Mouse (Mus musculus) lung, adult 2 months (tissue): ENCODE data around the gene Fam213a. TPM values are rescaled to one million over a fixed set of nuclear protein-coding genes. Genes with fewer than 3 reads are reported as not detected.

Experiments used
- DNase-seq: peaks from one replicate; pipeline ENCODE4 v3.0.0; 2022
- H3K4me1 ChIP-seq: fragments of 200-500 bp; 2 replicates; pipeline ENCODE4 v1.6.1; 2011; ENCODE audit warnings: low read length; ENCODE audit not compliant: control insufficient read depth, insufficient read depth
- H3K4me3 ChIP-seq: fragments of 200-500 bp; replicated peaks from 2 replicates; pipeline ENCODE3; 2011; ENCODE audit warnings: low read depth, mild to moderate bottlenecking, control low read depth, low read length; ENCODE audit errors: extremely low read depth
- CTCF ChIP-seq: fragments of 200-500 bp; IDR thresholded peaks from 2 replicates; pipeline ENCODE4 v1.5.1; 2011; ENCODE audit warnings: mild to moderate bottlenecking, low read length, control low read depth; ENCODE audit not compliant: insufficient read depth
- POLR2A ChIP-seq: fragments of 200-500 bp; IDR thresholded peaks from 2 replicates; pipeline ENCODE4 v1.6.1; 2011; ENCODE audit warnings: low read depth, mild to moderate bottlenecking, control low read depth, low read length, borderline replicate concordance; ENCODE audit errors: extremely low read depth
- WGBS: fragments of 180-500 bp; shearing (Covaris S2); methylation state at CpG from one replicate; pipeline ENCODE4 v1.1.7; 2018; 5-methylcytosine and 5-hydroxymethylcytosine counted together
- polyA plus RNA-seq: library from polyadenylated mRNA; depleted of rRNA; stranded (reverse); fragments of >200 nt; gene quantifications from 2 replicates; pipeline ENCODE4 v1.2.3, GENCODE M21; 2012

Fam213a gene
- polyA plus RNA-seq, 1 experiment, result 12.8 TPM

GRCm38 (mm10) chr14:40965507-40966356 is 47.9 kb downstream of the Fam213a start:
- TF ChIP-seq CTCF, result no peak
- TF ChIP-seq POLR2A, result no peak
- WGBS, result under 1% methylated on average over 15 of the region's 15 CpGs

GRCm38 (mm10) chr14:40964881-40965280 is 48.7 kb downstream of the Fam213a start:
- DNase-seq, result no peak
- Histone ChIP-seq H3K4me1 (peaks cover 26% of the 10 kb centered on the region), H3K4me3 (no peak overlapping the region)
- TF ChIP-seq POLR2A, result no peak
- TF ChIP-seq CTCF, result no peak

More at GRCm38 (mm10) chr14:40965507-40966356, 47.9 kb downstream of the Fam213a start:
- peak; percentile 54 for DNase-seq
- peak overlapping the region; percentile 86 for H3K4me3 ChIP-seq
- peaks cover 22% of the 10 kb centered on the region for H3K4me1 ChIP-seq

GRCm38 (mm10) chr14:40964214-40964610 is 49.4 kb downstream of the Fam213a start:
- Histone ChIP-seq H3K4me3 (no peak overlapping the region), H3K4me1 (peaks cover 32% of the 10 kb centered on the region)
- 74% methylated on average over 3 of the region's 3 CpGs for WGBS
- TF ChIP-seq POLR2A, result no peak
- TF ChIP-seq CTCF, result no peak
- no peak for DNase-seq

GRCm38 (mm10) chr14:40963501-40964213 is 49.9 kb downstream of the Fam213a start:
- Histone ChIP-seq H3K4me1 (peaks cover 38% of the 10 kb centered on the region), H3K4me3 (no peak overlapping the region)
- 43% methylated on average over 3 of the region's 3 CpGs for WGBS
- no peak for DNase-seq
- TF ChIP-seq CTCF (no peak), POLR2A (no peak)

- DNase-seq, result no peak
- WGBS, result 65% methylated on average over 11 of the region's 11 CpGs
These were observed 51.0 kb downstream of the Fam213a start for GRCm38 (mm10) chr14:40962365-40963290.

GRCm38 (mm10) chr14:40960237-40960636 is 53.4 kb downstream of the Fam213a start:
- DNase-seq, result no peak
- TF ChIP-seq CTCF (no peak), POLR2A (no peak)
- Histone ChIP-seq H3K4me3 (no peak overlapping the region), H3K4me1 (peaks cover 61% of the 10 kb centered on the region)
- WGBS, result 10% methylated on average over 4 of the region's 4 CpGs

More at GRCm38 (mm10) chr14:40962365-40963290, 51.0 kb downstream of the Fam213a start:
- TF ChIP-seq CTCF, result no peak
- no peak for TF ChIP-seq POLR2A
- H3K4me3 ChIP-seq, result no peak overlapping the region
- H3K4me1 ChIP-seq, result peaks cover 44% of the 10 kb centered on the region

GRCm38 (mm10) chr14:40959586-40959985 is 54.0 kb downstream of the Fam213a start:
- no peak for DNase-seq
- TF ChIP-seq POLR2A (no peak), CTCF (no peak)
- 33% methylated on average over 3 of the region's 3 CpGs for WGBS
- H3K4me1 ChIP-seq, result peaks cover 61% of the 10 kb centered on the region
- no peak overlapping the region for H3K4me3 ChIP-seq

GRCm38 (mm10) chr14:40958986-40959381 is 54.6 kb downstream of the Fam213a start:
- no peak for DNase-seq
- TF ChIP-seq CTCF, result no peak
- TF ChIP-seq POLR2A, result peak; percentile 31; the same call in 1 of the 2 replicates
- 33% methylated on average over 2 of the region's 2 CpGs for WGBS
- Histone ChIP-seq H3K4me3 (no peak overlapping the region), H3K4me1 (peaks cover 61% of the 10 kb centered on the region)
